Mouse (Mus musculus): Measurements from ENCODE around the gene Slc5a4b.

Slc5a4b gene

DNA sequence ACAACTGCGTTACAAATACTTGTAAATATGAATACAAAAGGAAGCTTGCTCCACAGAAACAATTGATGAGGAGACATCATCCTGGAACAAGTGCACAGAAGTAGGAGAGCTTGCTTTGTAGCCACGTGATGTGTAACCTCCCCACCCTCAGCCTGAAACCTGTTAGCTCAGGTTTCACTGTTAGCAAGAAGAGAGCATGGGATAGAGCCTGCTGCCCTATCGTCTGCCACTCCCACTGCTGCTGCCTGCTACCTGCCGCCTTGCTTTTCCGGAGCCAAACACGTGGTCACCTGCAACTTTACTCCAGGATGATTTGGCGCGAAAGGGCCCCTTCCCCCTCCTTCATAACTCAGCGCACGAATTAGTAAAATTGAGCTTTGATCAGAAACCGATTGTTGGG, 58.9 kb downstream of the Slc5a4b start:
- no peaks in the 10 kb centered on the region for H3K36me3 ChIP-seq (ENCODE audit: insufficient read depth, low read length)
- TF ChIP-seq CTCF (conservative IDR thresholded peaks at IDR 0.05; ENCODE audit: low read length), result no peak
- 0 out of 2 replicates have a peak, but pooled peaks cover 3% of the 10 kb centered on the region for H3K27me3 ChIP-seq (ENCODE audit: insufficient read depth, low read length)
- peak overlapping the region; percentile 39; the same call in 1 of the 2 replicates for H3K4me3 ChIP-seq (replicated peaks; ENCODE audit: low read length)
- peaks cover 6% of the 10 kb centered on the region for H3K9me3 ChIP-seq (ENCODE audit: low read length)
- H3K4me1 ChIP-seq (replicated peaks; ENCODE audit: low read depth, low read length), result peaks cover 41% of the 10 kb centered on the region

DNA sequence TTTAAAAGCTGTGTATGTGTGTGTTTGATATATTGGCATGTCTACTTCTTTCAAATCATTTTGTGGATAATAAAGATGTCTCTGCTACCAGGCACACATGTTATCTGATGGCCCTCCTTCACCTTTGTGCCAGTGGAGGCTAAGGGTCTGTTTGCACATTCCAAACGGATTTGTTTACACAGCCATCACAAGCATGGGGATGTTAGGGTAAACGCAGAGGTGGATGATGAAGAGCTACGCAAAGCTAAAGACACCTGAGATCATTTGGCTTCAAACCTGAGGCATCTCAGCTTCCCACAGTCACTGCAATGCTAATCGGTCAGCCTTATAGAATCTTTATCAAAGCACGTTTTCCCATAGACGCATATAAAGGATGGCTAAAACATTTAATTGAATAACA, 61.8 kb downstream of the Slc5a4b start:
- peaks cover 6% of the 10 kb centered on the region for H3K36me3 ChIP-seq (ENCODE audit: insufficient read depth, low read length)
- H3K27me3 ChIP-seq (ENCODE audit: insufficient read depth, low read length), result no peaks in the 10 kb centered on the region
- peaks cover 6% of the 10 kb centered on the region for H3K9me3 ChIP-seq (ENCODE audit: low read length)
- TF ChIP-seq POU5F1 (IDR thresholded peaks at IDR 0.05; ENCODE audit: borderline replicate concordance, low read length), result no peak
- TF ChIP-seq CTCF (conservative IDR thresholded peaks at IDR 0.05; ENCODE audit: low read length), result no peak
- no peak for TF ChIP-seq NANOG (IDR thresholded peaks at IDR 0.05; ENCODE audit: borderline replicate concordance, low read length)
- no peak overlapping the region for H3K4me3 ChIP-seq (replicated peaks; ENCODE audit: low read length)
- H3K4me1 ChIP-seq (replicated peaks; ENCODE audit: low read depth, low read length), result peaks cover 70% of the 10 kb centered on the region

- Histone ChIP-seq H3K4me3 (replicated peaks; ENCODE audit: low read length) (no peak overlapping the region), H3K27me3 (ENCODE audit: insufficient read depth, low read length) (no peaks in the 10 kb centered on the region), H3K36me3 (ENCODE audit: insufficient read depth, low read length) (peaks cover 21% of the 10 kb centered on the region), H3K9me3 (ENCODE audit: low read length) (peaks cover under 1% of the 10 kb centered on the region), H3K4me1 (replicated peaks; ENCODE audit: low read depth, low read length) (peaks cover 80% of the 10 kb centered on the region)
- TF ChIP-seq CTCF (conservative IDR thresholded peaks at IDR 0.05; ENCODE audit: low read length) (no peak), NANOG (IDR thresholded peaks at IDR 0.05; ENCODE audit: borderline replicate concordance, low read length) (no peak), POU5F1 (IDR thresholded peaks at IDR 0.05; ENCODE audit: borderline replicate concordance, low read length) (no peak)
Observed at GRCm38 (mm10) chr10:76047182-76047869, 63.4 kb downstream of the Slc5a4b start.

GRCm38 (mm10) chr10:76046754-76047153, 64.0 kb downstream of the Slc5a4b start:
- Histone ChIP-seq H3K4me1 (replicated peaks; ENCODE audit: low read depth, low read length) (peaks cover 77% of the 10 kb centered on the region), H3K4me3 (replicated peaks; ENCODE audit: low read length) (no peak overlapping the region), H3K9me3 (ENCODE audit: low read length) (no peaks in the 10 kb centered on the region), H3K27me3 (ENCODE audit: insufficient read depth, low read length) (no peaks in the 10 kb centered on the region), H3K36me3 (ENCODE audit: insufficient read depth, low read length) (peaks cover 25% of the 10 kb centered on the region)
- TF ChIP-seq POU5F1 (IDR thresholded peaks at IDR 0.05; ENCODE audit: borderline replicate concordance, low read length), result no peak
- no peak for TF ChIP-seq CTCF (conservative IDR thresholded peaks at IDR 0.05; ENCODE audit: low read length)
- no peak for TF ChIP-seq NANOG (IDR thresholded peaks at IDR 0.05; ENCODE audit: borderline replicate concordance, low read length)

- peaks cover 82% of the 10 kb centered on the region for H3K4me1 ChIP-seq (replicated peaks; ENCODE audit: low read depth, low read length)
- peaks cover 39% of the 10 kb centered on the region for H3K36me3 ChIP-seq (ENCODE audit: insufficient read depth, low read length)
- no peaks in the 10 kb centered on the region for H3K27me3 ChIP-seq (ENCODE audit: insufficient read depth, low read length)
- H3K4me3 ChIP-seq (replicated peaks; ENCODE audit: low read length), result peak overlapping the region; percentile 49
- no peaks in the 10 kb centered on the region for H3K9me3 ChIP-seq (ENCODE audit: low read length)
- TF ChIP-seq CTCF (conservative IDR thresholded peaks at IDR 0.05; ENCODE audit: low read length) (no peak), POU5F1 (IDR thresholded peaks at IDR 0.05; ENCODE audit: borderline replicate concordance, low read length) (peak; percentile 88), NANOG (IDR thresholded peaks at IDR 0.05; ENCODE audit: borderline replicate concordance, low read length) (no peak)
Observed at GRCm38 (mm10) chr10:76045343-76045742, 65.4 kb downstream of the Slc5a4b start.

GRCm38 (mm10) chr10:76036962-76037361, 73.8 kb downstream of the Slc5a4b start:
- Histone ChIP-seq H3K4me1 (replicated peaks; ENCODE audit: low read depth, low read length) (peaks cover 75% of the 10 kb centered on the region), H3K4me3 (replicated peaks; ENCODE audit: low read length) (0 out of 2 replicates have a peak overlapping the region, but pooled peaks have one; percentile 5), H3K27me3 (ENCODE audit: insufficient read depth, low read length) (no peaks in the 10 kb centered on the region), H3K9me3 (ENCODE audit: low read length) (no peaks in the 10 kb centered on the region), H3K36me3 (ENCODE audit: insufficient read depth, low read length) (peaks cover 71% of the 10 kb centered on the region)
- TF ChIP-seq NANOG (IDR thresholded peaks at IDR 0.05; ENCODE audit: borderline replicate concordance, low read length) (no peak), CTCF (conservative IDR thresholded peaks at IDR 0.05; ENCODE audit: low read length) (no peak), POU5F1 (IDR thresholded peaks at IDR 0.05; ENCODE audit: borderline replicate concordance, low read length) (no peak)

GRCm38 (mm10) chr10:76035277-76035676, 75.5 kb downstream of the Slc5a4b start:
- H3K4me1 ChIP-seq (replicated peaks; ENCODE audit: low read depth, low read length), result peaks cover 73% of the 10 kb centered on the region
- no peaks in the 10 kb centered on the region for H3K27me3 ChIP-seq (ENCODE audit: insufficient read depth, low read length)
- TF ChIP-seq POU5F1 (IDR thresholded peaks at IDR 0.05; ENCODE audit: borderline replicate concordance, low read length), result no peak
- no peak for TF ChIP-seq NANOG (IDR thresholded peaks at IDR 0.05; ENCODE audit: borderline replicate concordance, low read length)
- TF ChIP-seq CTCF (conservative IDR thresholded peaks at IDR 0.05; ENCODE audit: low read length), result no peak
- peak overlapping the region; percentile 30 for H3K4me3 ChIP-seq (replicated peaks; ENCODE audit: low read length)
- H3K9me3 ChIP-seq (ENCODE audit: low read length), result no peaks in the 10 kb centered on the region
- H3K36me3 ChIP-seq (ENCODE audit: insufficient read depth, low read length), result peaks cover 56% of the 10 kb centered on the region

DNA sequence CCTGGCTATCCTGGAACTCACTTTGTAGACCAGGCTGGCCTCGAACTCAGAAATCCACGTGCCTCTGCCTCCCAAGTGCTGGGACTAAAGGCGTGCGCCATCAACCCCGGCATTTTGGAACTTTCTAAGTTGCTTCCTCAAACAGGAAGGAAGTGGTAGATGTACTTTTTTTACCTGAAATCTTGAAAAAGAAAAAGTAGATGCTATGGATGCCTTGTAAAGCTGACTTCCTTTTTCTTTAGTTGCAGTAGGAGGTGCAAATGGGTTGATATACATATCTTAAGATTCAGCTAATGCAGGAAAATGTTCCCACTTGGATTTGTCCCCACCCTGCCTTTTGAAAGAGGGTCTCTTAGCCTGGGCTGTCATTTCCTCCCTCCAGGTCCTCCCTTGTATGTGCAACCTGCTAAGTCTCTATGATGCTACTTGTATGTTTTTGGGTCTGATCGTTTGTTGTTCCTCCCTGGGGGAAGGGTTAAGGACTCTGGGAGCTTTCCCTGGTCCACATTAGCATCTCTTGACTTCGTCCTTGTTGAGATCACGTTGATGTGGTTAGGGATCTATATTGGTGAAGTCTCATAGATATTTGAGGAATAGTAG, 76.7 kb downstream of the Slc5a4b start:
- H3K9me3 ChIP-seq (ENCODE audit: low read length), result no peaks in the 10 kb centered on the region
- no peaks in the 10 kb centered on the region for H3K27me3 ChIP-seq (ENCODE audit: insufficient read depth, low read length)
- TF ChIP-seq POU5F1 (IDR thresholded peaks at IDR 0.05; ENCODE audit: borderline replicate concordance, low read length) (no peak), NANOG (IDR thresholded peaks at IDR 0.05; ENCODE audit: borderline replicate concordance, low read length) (no peak; the same call in 1 of the 2 replicates), CTCF (conservative IDR thresholded peaks at IDR 0.05; ENCODE audit: low read length) (no peak)
- H3K36me3 ChIP-seq (ENCODE audit: insufficient read depth, low read length), result peaks cover 44% of the 10 kb centered on the region
- peak overlapping the region; percentile 96 for H3K4me3 ChIP-seq (replicated peaks; ENCODE audit: low read length)
- peaks cover 73% of the 10 kb centered on the region for H3K4me1 ChIP-seq (replicated peaks; ENCODE audit: low read depth, low read length)

Measured in E14TG2a.4 (cell line).